Comparison of ENCODE assay signal across 36 mouse cellular contexts in the genomic region with DNA sequence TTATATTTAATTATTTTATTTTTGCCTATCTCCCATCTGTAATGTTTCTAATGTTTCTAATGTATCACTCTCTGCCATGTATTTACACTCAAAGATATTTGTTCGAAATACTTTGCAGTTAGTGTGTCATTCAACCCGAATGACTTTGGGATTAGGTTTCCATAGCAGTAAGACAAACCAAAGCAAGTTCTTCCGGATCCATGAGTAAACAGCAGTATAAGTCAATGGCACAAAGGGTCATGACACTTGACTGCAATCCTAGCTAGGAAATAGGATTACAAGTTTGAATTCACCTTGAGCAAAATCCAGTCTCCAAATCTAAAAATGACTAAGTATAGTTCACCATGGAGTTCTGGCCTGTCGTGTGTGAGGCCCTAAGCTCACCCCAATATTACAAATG.
"Had no signal": no experiment of that assay in that cellular context is flagged by ENCODE, and none has a peak within 500 bp of the region (broad histone marks: within the 10 kb centered on the region; RNA-seq: fewer than 3 reads in every experiment).

No protein-coding gene starts in this region.

- DNase-seq: heart, adult 18-20 months; heart, adult 2 months; heart, postnatal 10 days; heart, postnatal 14 days; heart, postnatal 36 days; heart, postnatal 4 days; kidney, adult 11 months; kidney, adult 18-20 months; kidney, adult 2 months; kidney, adult 8-10 months; kidney, adult 9 months; kidney, postnatal 10 days; kidney, postnatal 14 days; kidney, postnatal 25 days; kidney, postnatal 36 days; kidney, postnatal 4 days; layer of hippocampus, adult 9-11 months; layer of hippocampus, postnatal 36 days had no signal

- H3K4me3 ChIP-seq: heart, adult 2 months; heart, embryonic 10.5 days; heart, embryonic 12.5 days; heart, embryonic 13.5 days; heart, embryonic 15.5 days; hindbrain, embryonic 10.5 days; hindbrain, embryonic 12.5 days; hindbrain, embryonic 13.5 days; hindbrain, embryonic 15.5 days; intestine, embryonic 15.5 days; kidney, embryonic 15.5 days; layer of hippocampus, adult 2 months had no signal

- H3K4me2 ChIP-seq: heart, embryonic 11.5 days; heart, embryonic 12.5 days; heart, embryonic 13.5 days; heart, embryonic 15.5 days; hindbrain, embryonic 12.5 days; hindbrain, embryonic 13.5 days; hindbrain, embryonic 14.5 days; hindbrain, embryonic 15.5 days; intestine, embryonic 15.5 days; kidney, embryonic 15.5 days had no signal

- H3K4me1 ChIP-seq: heart, embryonic 10.5 days; heart, embryonic 15.5 days; hindbrain, embryonic 10.5 days; hindbrain, embryonic 12.5 days; intestine, embryonic 15.5 days had no signal

- ATAC-seq: hindbrain, embryonic 16.5 days; hindbrain, postnatal 0 days; inflammation-experienced regulatory T-cells, adult 6 months; intestine, embryonic 15.5 days; intestine, embryonic 16.5 days had no signal

- H3K9me3 ChIP-seq: heart, embryonic 10.5 days; heart, embryonic 12.5 days; heart, embryonic 13.5 days; heart, embryonic 15.5 days; hindbrain, embryonic 10.5 days; hindbrain, embryonic 12.5 days; hindbrain, embryonic 13.5 days; hindbrain, embryonic 15.5 days; intestine, embryonic 15.5 days; kidney, embryonic 15.5 days had no signal

- H3K27ac ChIP-seq: heart, adult 2 months; heart, embryonic 10.5 days; heart, embryonic 13.5 days; heart, embryonic 15.5 days; hindbrain, embryonic 10.5 days; hindbrain, embryonic 12.5 days; hindbrain, embryonic 13.5 days; hindbrain, embryonic 14.5 days; hindbrain, embryonic 15.5 days; hindbrain, postnatal 0 days; intestine, embryonic 15.5 days; kidney, embryonic 15.5 days; kidney, postnatal 0 days; layer of hippocampus, adult 2 months had no signal

- H3K27me3 ChIP-seq: heart, embryonic 12.5 days; heart, embryonic 13.5 days; heart, embryonic 15.5 days; hindbrain, embryonic 12.5 days; hindbrain, embryonic 13.5 days; hindbrain, embryonic 15.5 days; intestine, embryonic 15.5 days; kidney, embryonic 15.5 days had no signal

- H3K9ac ChIP-seq: heart, embryonic 12.5 days; heart, embryonic 13.5 days; heart, embryonic 15.5 days; hindbrain, embryonic 12.5 days; hindbrain, embryonic 13.5 days; hindbrain, embryonic 14.5 days; hindbrain, embryonic 15.5 days; intestine, embryonic 15.5 days; kidney, embryonic 15.5 days had no signal
